Mouse (Mus musculus) cortical plate, adult 2 months (tissue): ENCODE data around the gene Ldlrad3.

Experiments used
- CTCF ChIP-seq: fragments of 200-500 bp; IDR thresholded peaks from 2 replicates; pipeline ENCODE4 v1.5.1; 2011; ENCODE audit warnings: mild to moderate bottlenecking, control low read depth, low read length; ENCODE audit not compliant: insufficient read depth; ENCODE audit errors: extremely low read depth
- POLR2A ChIP-seq: fragments of 200-500 bp; IDR thresholded peaks from 2 replicates; pipeline ENCODE4 v1.6.1; 2011; ENCODE audit warnings: mild to moderate bottlenecking, low read length, control low read depth; ENCODE audit not compliant: insufficient read depth; ENCODE audit errors: extremely low read depth

DNA sequence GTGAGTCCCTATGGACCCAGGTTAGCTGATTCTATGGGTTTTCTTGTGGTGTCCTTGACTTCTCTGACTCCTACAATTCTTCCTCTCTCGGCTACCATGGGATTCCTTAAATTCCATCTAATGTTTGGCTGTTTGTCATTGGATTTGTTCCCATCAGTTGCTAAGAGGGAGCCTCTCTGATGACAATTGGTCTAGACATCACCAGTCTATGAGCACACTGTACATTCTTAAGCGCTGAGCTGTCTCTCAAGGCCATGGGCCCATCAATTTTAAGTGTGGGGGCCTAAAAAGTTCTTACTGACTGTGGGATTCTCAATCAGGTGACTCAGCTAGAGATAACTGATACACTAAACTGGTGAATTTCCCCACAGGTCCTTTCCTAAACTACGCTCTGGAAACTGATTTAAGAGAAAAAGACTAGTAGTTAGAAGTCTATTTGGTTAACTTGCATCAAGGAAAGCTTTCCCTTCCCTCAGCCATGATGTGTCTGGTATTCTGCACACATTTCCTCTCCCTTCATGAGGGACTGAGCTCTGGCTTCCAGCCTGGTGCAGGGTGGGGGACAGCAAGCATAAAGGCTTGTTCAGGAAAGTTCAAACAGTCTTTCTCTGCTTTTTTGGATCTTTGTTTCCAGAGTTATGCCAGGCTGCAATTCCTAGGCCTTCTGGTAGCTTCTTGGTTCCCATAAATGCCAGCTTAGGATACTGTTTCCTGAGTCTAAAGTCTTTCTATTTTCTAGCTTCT, 199.7 kb downstream of the Ldlrad3 start:
- TF ChIP-seq CTCF (no peak), POLR2A (no peak)
